Mouse (Mus musculus) embryo, embryonic 10.5 days (tissue): ENCODE results near the gene Tmem178b.

ENCODE experiments used
- DNase-seq: peaks from one replicate; pipeline ENCODE4 v3.0.0-alpha.2; 2015; ENCODE audit warnings: low spot score

Gene Tmem178b

GRCm38 (mm10) chr6:40091250-40091651 is 218.2 kb downstream of the Tmem178b start:
- DNase-seq, result no peak

- DNase-seq, result no peak
Measured at GRCm38 (mm10) chr6:40098498-40098897, 225.4 kb downstream of the Tmem178b start.

- no peak for DNase-seq
Measured at GRCm38 (mm10) chr6:40101785-40102184, 228.7 kb downstream of the Tmem178b start.

- no peak for DNase-seq
Measured at GRCm38 (mm10) chr6:40102863-40103262, 229.8 kb downstream of the Tmem178b start.

GRCm38 (mm10) chr6:40110029-40110428 is 237.0 kb downstream of the Tmem178b start:
- DNase-seq, result no peak

- no peak for DNase-seq
Measured at GRCm38 (mm10) chr6:40110729-40111128, 237.7 kb downstream of the Tmem178b start.

GRCm38 (mm10) chr6:40112488-40112887 is 239.4 kb downstream of the Tmem178b start:
- no peak for DNase-seq

- DNase-seq, result no peak
Measured at GRCm38 (mm10) chr6:40116225-40116624, 243.2 kb downstream of the Tmem178b start.

GRCm38 (mm10) chr6:40120176-40120575 is 247.1 kb downstream of the Tmem178b start:
- DNase-seq, result no peak

GRCm38 (mm10) chr6:40121494-40121893 is 248.4 kb downstream of the Tmem178b start:
- no peak for DNase-seq

GRCm38 (mm10) chr6:40123070-40123690 is 250.1 kb downstream of the Tmem178b start:
- no peak for DNase-seq

GRCm38 (mm10) chr6:40123960-40124359 is 250.9 kb downstream of the Tmem178b start:
- DNase-seq, result no peak

- DNase-seq, result no peak
Measured at GRCm38 (mm10) chr6:40128716-40129115, 255.6 kb downstream of the Tmem178b start.

GRCm38 (mm10) chr6:40131936-40132335 is 258.9 kb downstream of the Tmem178b start:
- no peak for DNase-seq

GRCm38 (mm10) chr6:40133436-40133835 is 260.4 kb downstream of the Tmem178b start:
- no peak for DNase-seq

- DNase-seq, result no peak
Measured at GRCm38 (mm10) chr6:40135716-40136115, 262.6 kb downstream of the Tmem178b start.

GRCm38 (mm10) chr6:40137346-40137745 is 264.3 kb downstream of the Tmem178b start:
- no peak for DNase-seq

- no peak for DNase-seq
Measured at GRCm38 (mm10) chr6:40137831-40138520, 264.9 kb downstream of the Tmem178b start.

GRCm38 (mm10) chr6:40142582-40142981 is 269.5 kb downstream of the Tmem178b start:
- no peak for DNase-seq

- DNase-seq, result no peak
Measured at GRCm38 (mm10) chr6:40144371-40144770, 271.3 kb downstream of the Tmem178b start.

- no peak for DNase-seq
Measured at GRCm38 (mm10) chr6:40145601-40146000, 272.5 kb downstream of the Tmem178b start.

- DNase-seq, result no peak
Measured at GRCm38 (mm10) chr6:40152241-40152640, 279.2 kb downstream of the Tmem178b start.

- no peak for DNase-seq
Measured at GRCm38 (mm10) chr6:40161381-40161780, 288.3 kb downstream of the Tmem178b start.

- DNase-seq, result no peak
Measured at GRCm38 (mm10) chr6:40173559-40173958, 300.5 kb downstream of the Tmem178b start.
